Comparison of ENCODE assay signal across 17 mouse cellular contexts in genomic region chr10:128143659-128144058, GRCm38 (mm10). TPM values are rescaled to one million over a fixed set of nuclear protein-coding genes. Genes with fewer than 3 reads are reported as not detected.
DNase-seq lines count a peak whose midpoint lies in the region; ATAC-seq and TF ChIP-seq lines count a peak whose summit lies in the region.
"Had no signal": no experiment of that assay in that cellular context is flagged by ENCODE, and none has a peak within 500 bp of the region (broad histone marks: within the 10 kb centered on the region; RNA-seq: fewer than 3 reads in every experiment).

No protein-coding gene starts in this region.

- 0 out of 2 replicates have a peak overlapping the region, but pooled peaks have one; percentile 16 for H3K27ac ChIP-seq in lung, embryonic 15.5 days
- H3K27ac ChIP-seq in embryonic facial prominence, embryonic 13.5 days = peak overlapping the region; percentile 39
- H3K27ac ChIP-seq in stomach, postnatal 0 days (replicated peaks) = peak overlapping the region; percentile 86
- H3K27ac ChIP-seq: hindbrain, embryonic 14.5 days had no signal

- peaks cover 3% of the 10 kb centered on the region; the same call in 1 of the 2 replicates for H3K4me1 ChIP-seq in lung, embryonic 15.5 days
- H3K4me1 ChIP-seq in embryonic facial prominence, embryonic 13.5 days = no peaks in the 10 kb centered on the region
- H3K4me1 ChIP-seq in stomach, postnatal 0 days (replicated peaks; ENCODE audit: control insufficient read depth, insufficient read depth) = no peaks in the 10 kb centered on the region

- 33% methylated on average over 4 of the region's 4 CpGs for WGBS in lung, embryonic 15.5 days
- WGBS in embryonic facial prominence, embryonic 13.5 days = 55% methylated on average over 4 of the region's 4 CpGs
- WGBS in stomach, postnatal 0 days = 46% methylated on average over 4 of the region's 4 CpGs

- no peaks in the 10 kb centered on the region for H3K9me3 ChIP-seq in lung, embryonic 15.5 days
- no peaks in the 10 kb centered on the region for H3K9me3 ChIP-seq in embryonic facial prominence, embryonic 13.5 days
- no peaks in the 10 kb centered on the region for H3K9me3 ChIP-seq in stomach, postnatal 0 days (ENCODE audit: control insufficient read depth, low read length)

- H3K4me3 ChIP-seq in lung, embryonic 15.5 days = no peak overlapping the region
- H3K4me3 ChIP-seq in embryonic facial prominence, embryonic 13.5 days = no peak overlapping the region
- no peak overlapping the region for H3K4me3 ChIP-seq in stomach, postnatal 0 days (ENCODE audit: low read depth, low read length)

- ATAC-seq in lung, embryonic 15.5 days (ENCODE audit: borderline replicate concordance, extremely low read depth, low FRiP score, low TSS enrichment) = no peak
- no peak for ATAC-seq in embryonic facial prominence, embryonic 13.5 days (ENCODE audit: insufficient number of reproducible peaks, insufficient read depth, low FRiP score, low TSS enrichment, low read depth)
- peak; percentile 82 for ATAC-seq in stomach, postnatal 0 days (ENCODE audit: low FRiP score, low TSS enrichment)
- ATAC-seq: forebrain, embryonic 14.5 days; midbrain, embryonic 16.5 days had no signal

- peaks cover 48% of the 10 kb centered on the region for H3K36me3 ChIP-seq in lung, embryonic 15.5 days
- H3K36me3 ChIP-seq in embryonic facial prominence, embryonic 13.5 days = peaks cover 79% of the 10 kb centered on the region
- H3K36me3 ChIP-seq in stomach, postnatal 0 days (ENCODE audit: control insufficient read depth, insufficient read depth, low read length) = peaks cover 15% of the 10 kb centered on the region; the same call in 1 of the 2 replicates

- peak; percentile 38 for DNase-seq in adrenal gland, adult 8-10 months
- DNase-seq in adrenal gland, postnatal 10 days = no peak
- DNase-seq in lung, postnatal 10 days = no peak
- DNase-seq in stomach, postnatal 0 days (ENCODE audit: low spot score) = peak; percentile 57
- DNase-seq in thymus, postnatal 25 days = no peak
- DNase-seq in cerebellum, postnatal 14 days = no peak
- DNase-seq: cerebellum, adult 11 months; heart, adult 18-20 months; heart, postnatal 14 days; kidney, adult 18-20 months; kidney, postnatal 25 days had no signal

- H3K4me2 ChIP-seq in lung, embryonic 15.5 days = no peak overlapping the region
- no peak overlapping the region for H3K4me2 ChIP-seq in embryonic facial prominence, embryonic 13.5 days
- H3K4me2 ChIP-seq in stomach, postnatal 0 days (replicated peaks; ENCODE audit: low read depth) = no peak overlapping the region
- H3K4me2 ChIP-seq: hindbrain, embryonic 14.5 days; liver, embryonic 11.5 days had no signal

- TF ChIP-seq CTCF in stomach, postnatal 0 days (IDR thresholded peaks at IDR 0.05; ENCODE audit: low read depth) = no peak

- no peaks in the 10 kb centered on the region for H3K27me3 ChIP-seq in lung, embryonic 15.5 days
- H3K27me3 ChIP-seq in embryonic facial prominence, embryonic 13.5 days = no peaks in the 10 kb centered on the region
- H3K27me3 ChIP-seq in stomach, postnatal 0 days (ENCODE audit: control insufficient read depth, insufficient read depth, low read length) = no peaks in the 10 kb centered on the region

- TF ChIP-seq EP300 in stomach, postnatal 0 days (optimal IDR thresholded peaks at IDR 0.05) = no peak

- no peak overlapping the region for H3K9ac ChIP-seq in lung, embryonic 15.5 days
- H3K9ac ChIP-seq in embryonic facial prominence, embryonic 13.5 days = no peak overlapping the region
- H3K9ac ChIP-seq in stomach, postnatal 0 days (ENCODE audit: low read length) = no peak overlapping the region
- H3K9ac ChIP-seq: hindbrain, embryonic 14.5 days had no signal

RNA-seq across cellular contexts. Expression of gene Rbms2, which starts 36.4 kb away (rescaled TPM):
- 100 to 1,000 TPM in 2 of 4 experiments, 10 to 100 TPM in 2; 83.6 to 110 (median 99.3) TPM for total RNA-seq in adrenal gland, adult 8-10 months (2022)
- 10 to 100 TPM; 65.3 to 74.8 TPM for total RNA-seq in adrenal gland, postnatal 10 days (2021)
- 32.2 and 34.9 TPM in 2 replicates for polyA plus RNA-seq in lung, embryonic 15.5 days (2015; fragmentation: Nextera tagmentation; extraction: Ambion mirVana)
- 39.7 and 42.2 TPM in 2 replicates for polyA plus RNA-seq in embryonic facial prominence, embryonic 13.5 days (2015; fragmentation: Nextera tagmentation; extraction: Ambion mirVana)
- polyA plus RNA-seq in stomach, postnatal 0 days (2015; fragmentation: Nextera tagmentation; extraction: Ambion mirVana) = 15.5 and 17.0 TPM in 2 replicates

RNA-seq across cellular contexts. Expression of gene Gls2, which starts 50.6 kb away (rescaled TPM):
- total RNA-seq in adrenal gland, adult 8-10 months (2022) = 1 to 10 TPM; 2.5 to 4.2 (median 3.5) TPM
- total RNA-seq in adrenal gland, postnatal 10 days (2021) = 10 to 100 TPM; 12.8 to 22.3 TPM
- polyA plus RNA-seq in lung, embryonic 15.5 days (2015; fragmentation: Nextera tagmentation; extraction: Ambion mirVana) = 2.1 and 2.2 TPM in 2 replicates
- polyA plus RNA-seq in embryonic facial prominence, embryonic 13.5 days (2015; fragmentation: Nextera tagmentation; extraction: Ambion mirVana) = 2.2 TPM in 2 replicates
- polyA plus RNA-seq in stomach, postnatal 0 days (2015; fragmentation: Nextera tagmentation; extraction: Ambion mirVana) = 0.53 and 0.64 TPM in 2 replicates

RNA-seq across cellular contexts. Expression of gene Baz2a, which starts 52.3 kb away (rescaled TPM):
- 10 to 100 TPM; 52.9 to 78.0 (median 62.7) TPM for total RNA-seq in adrenal gland, adult 8-10 months (2022)
- 10 to 100 TPM; 37.1 to 51.9 TPM for total RNA-seq in adrenal gland, postnatal 10 days (2021)
- 10.6 and 11.0 TPM in 2 replicates for polyA plus RNA-seq in lung, embryonic 15.5 days (2015; fragmentation: Nextera tagmentation; extraction: Ambion mirVana)
- polyA plus RNA-seq in embryonic facial prominence, embryonic 13.5 days (2015; fragmentation: Nextera tagmentation; extraction: Ambion mirVana) = 10.9 and 11.4 TPM in 2 replicates
- 5.5 and 7.9 TPM in 2 replicates for polyA plus RNA-seq in stomach, postnatal 0 days (2015; fragmentation: Nextera tagmentation; extraction: Ambion mirVana)

Comparison
In these comparisons a context has a peak if more than half of its experiments do, and no peak if none do; other contexts are left out.
1. DNase-seq: peak in adrenal gland, adult 8-10 months (single experiment) and stomach, postnatal 0 days (single experiment); none in adrenal gland, postnatal 10 days (single experiment), lung, postnatal 10 days (single experiment), thymus, postnatal 25 days (single experiment) and cerebellum, postnatal 14 days (0 of 2).
2. H3K27ac ChIP-seq: peak in every context shown above with its lines; median percentile 86 in stomach, postnatal 0 days; 39 in embryonic facial prominence, embryonic 13.5 days; 16 in lung, embryonic 15.5 days.